Comparison of ENCODE assay signal across 16 mouse cellular contexts in the genomic region with DNA sequence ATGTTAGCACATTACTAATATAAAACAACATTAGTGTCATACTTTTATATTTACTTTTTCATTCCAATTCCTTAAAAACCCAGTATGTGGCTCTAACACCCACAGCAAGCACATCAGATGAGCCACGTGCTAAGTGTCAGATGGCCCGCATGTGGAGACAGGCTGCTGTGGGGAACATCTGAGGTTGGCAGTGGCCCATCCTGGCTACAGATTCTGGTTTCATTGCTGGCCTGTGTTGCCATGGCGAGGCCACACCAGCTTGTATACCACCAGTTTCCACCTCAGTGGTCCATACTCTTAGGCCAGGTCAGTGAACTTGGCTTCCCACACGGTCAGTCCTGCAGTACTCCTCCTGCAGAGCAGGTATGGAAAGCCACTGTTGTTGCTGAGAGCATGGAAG.
DNase-seq lines count a peak whose midpoint lies in the region; ATAC-seq lines count a peak whose summit lies in the region.
"Had no signal": no experiment of that assay in that cellular context is flagged by ENCODE, and none has a peak within 500 bp of the region (broad histone marks: within the 10 kb centered on the region; RNA-seq: fewer than 3 reads in every experiment).

No protein-coding gene starts in this region.

- no peaks in the 10 kb centered on the region for H3K36me3 ChIP-seq in neural tube, embryonic 13.5 days
- H3K36me3 ChIP-seq in neural tube, embryonic 15.5 days: no peaks in the 10 kb centered on the region
- H3K36me3 ChIP-seq: embryonic facial prominence, embryonic 15.5 days; heart, embryonic 15.5 days; intestine, embryonic 15.5 days; kidney, embryonic 15.5 days; stomach, embryonic 15.5 days had no signal

- peaks cover 14% of the 10 kb centered on the region for H3K4me1 ChIP-seq in neural tube, embryonic 13.5 days (replicated peaks)
- peaks cover 17% of the 10 kb centered on the region for H3K4me1 ChIP-seq in neural tube, embryonic 15.5 days
- H3K4me1 ChIP-seq: embryonic facial prominence, embryonic 15.5 days; heart, embryonic 15.5 days; intestine, embryonic 15.5 days; stomach, embryonic 15.5 days had no signal

- peak; percentile 44 to 56 for DNase-seq in cerebellum, postnatal 14 days
- DNase-seq in cerebellum, adult 11-12 months: no peak
- DNase-seq in layer of hippocampus, adult 9-11 months: peak; percentile 14
- DNase-seq in layer of hippocampus, adult 18-20 months (ENCODE audit: low spot score in 2 of 2): no peak
- no peak for DNase-seq in neural tube, embryonic 10.5 days (ENCODE audit: extremely low spot score, low spot score)
- DNase-seq in natural killer cell, adult 2 months (ENCODE audit: low spot score in 2 of 2): no peak

- no peak overlapping the region for H3K27ac ChIP-seq in neural tube, embryonic 13.5 days (replicated peaks)
- H3K27ac ChIP-seq in neural tube, embryonic 15.5 days (replicated peaks): no peak overlapping the region
- H3K27ac ChIP-seq: embryonic facial prominence, embryonic 15.5 days; gastrocnemius, adult 2 months; heart, embryonic 15.5 days; intestine, embryonic 15.5 days; kidney, embryonic 15.5 days; stomach, embryonic 15.5 days had no signal

- H3K27me3 ChIP-seq in neural tube, embryonic 13.5 days: peaks cover 4% of the 10 kb centered on the region; the same call in 1 of the 2 replicates
- H3K27me3 ChIP-seq in neural tube, embryonic 15.5 days (replicated peaks): no peaks in the 10 kb centered on the region
- H3K27me3 ChIP-seq: embryonic facial prominence, embryonic 15.5 days; intestine, embryonic 15.5 days; stomach, embryonic 15.5 days had no signal

- no peak overlapping the region for H3K4me3 ChIP-seq in neural tube, embryonic 13.5 days
- no peak overlapping the region for H3K4me3 ChIP-seq in neural tube, embryonic 15.5 days (replicated peaks)
- H3K4me3 ChIP-seq: embryonic facial prominence, embryonic 15.5 days; gastrocnemius, adult 2 months; heart, embryonic 15.5 days; intestine, embryonic 15.5 days; kidney, embryonic 15.5 days; stomach, embryonic 15.5 days had no signal

- H3K9me3 ChIP-seq in neural tube, embryonic 13.5 days: 0 out of 2 replicates have a peak, but pooled peaks cover 5% of the 10 kb centered on the region
- H3K9me3 ChIP-seq in neural tube, embryonic 15.5 days (replicated peaks): no peaks in the 10 kb centered on the region
- H3K9me3 ChIP-seq: embryonic facial prominence, embryonic 15.5 days; heart, embryonic 15.5 days; intestine, embryonic 15.5 days; kidney, embryonic 15.5 days; stomach, embryonic 15.5 days had no signal

- H3K4me2 ChIP-seq in neural tube, embryonic 13.5 days: no peak overlapping the region
- no peak overlapping the region for H3K4me2 ChIP-seq in neural tube, embryonic 15.5 days
- H3K4me2 ChIP-seq: embryonic facial prominence, embryonic 15.5 days; heart, embryonic 15.5 days; intestine, embryonic 15.5 days; kidney, embryonic 15.5 days; liver, embryonic 11.5 days; stomach, embryonic 15.5 days had no signal

- WGBS in neural tube, embryonic 13.5 days: 72% methylated on average over 4 of the region's 4 CpGs
- WGBS in neural tube, embryonic 15.5 days: 73% methylated on average over 4 of the region's 4 CpGs

- H3K9ac ChIP-seq in neural tube, embryonic 13.5 days: no peak overlapping the region
- no peak overlapping the region for H3K9ac ChIP-seq in neural tube, embryonic 15.5 days (replicated peaks)
- H3K9ac ChIP-seq: embryonic facial prominence, embryonic 15.5 days; heart, embryonic 15.5 days; intestine, embryonic 15.5 days; kidney, embryonic 15.5 days; liver, postnatal 0 days; stomach, embryonic 15.5 days had no signal

- 0 out of 2 replicates have a peak, but pooled peaks have one; percentile 33 for ATAC-seq in neural tube, embryonic 13.5 days (ENCODE audit: low read depth)
- ATAC-seq in neural tube, embryonic 15.5 days (ENCODE audit: low FRiP score): peak; percentile 24; the same call in 1 of the 2 replicates
- ATAC-seq: liver, postnatal 0 days had no signal

Comparison
In these comparisons a context has a peak if more than half of its experiments do, and no peak if none do; other contexts are left out.
1. DNase-seq: peak in cerebellum, postnatal 14 days (2 of 2) and layer of hippocampus, adult 9-11 months (single experiment); none in cerebellum, adult 11-12 months (single experiment), layer of hippocampus, adult 18-20 months (0 of 2), neural tube, embryonic 10.5 days (single experiment) and natural killer cell, adult 2 months (0 of 2).